Mouse (Mus musculus) urinary bladder, adult 18-20 months (tissue): ENCODE data around the gene Cotl1.

ENCODE experiments used
- DNase-seq, 2 experiments: peaks; one replicate each; pipeline ENCODE4 v3.0.0; 2022; ENCODE audit warnings: low spot score in 2 of 2, mixed read lengths in 2 of 2

Cotl1 gene

GRCm38 (mm10) chr8:119788607-119789381 is 51.5 kb downstream of the Cotl1 start:
- DNase-seq, result no peak

GRCm38 (mm10) chr8:119787341-119787740 is 53.0 kb downstream of the Cotl1 start:
- no peak for DNase-seq

GRCm38 (mm10) chr8:119786871-119787270 is 53.5 kb downstream of the Cotl1 start:
- no peak for DNase-seq

DNA sequence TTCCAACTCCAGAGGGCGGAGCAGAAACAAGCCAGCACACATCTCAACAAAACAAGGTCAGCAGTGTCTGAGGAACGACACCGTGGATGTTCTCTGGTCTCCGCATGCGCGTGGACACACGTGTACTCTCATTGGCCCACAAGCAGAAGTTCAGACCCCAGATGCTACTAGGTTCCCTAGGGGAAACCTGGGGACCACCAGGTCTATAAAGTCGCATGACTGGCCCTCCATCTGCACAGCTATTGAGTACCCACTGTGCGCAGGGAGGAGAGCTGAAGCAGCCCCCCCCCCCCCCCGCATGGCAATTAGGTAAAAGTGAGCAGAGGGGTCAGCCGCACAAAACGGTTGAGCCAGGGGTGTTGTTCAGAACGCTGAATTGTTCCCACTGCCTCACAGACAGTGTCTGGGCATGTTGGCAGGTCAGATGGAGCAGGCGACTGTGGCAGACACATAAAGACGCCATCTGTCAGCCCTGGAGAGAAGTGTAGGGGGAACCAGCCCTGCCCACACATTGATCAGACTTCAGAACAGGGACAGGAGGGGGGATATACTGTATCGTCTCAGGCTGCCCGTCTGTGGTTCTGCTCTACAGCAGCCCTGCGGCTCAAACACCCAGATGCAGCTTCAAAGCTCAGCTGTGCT is 54.5 kb downstream of the Cotl1 start:
- DNase-seq, result no peak

DNA sequence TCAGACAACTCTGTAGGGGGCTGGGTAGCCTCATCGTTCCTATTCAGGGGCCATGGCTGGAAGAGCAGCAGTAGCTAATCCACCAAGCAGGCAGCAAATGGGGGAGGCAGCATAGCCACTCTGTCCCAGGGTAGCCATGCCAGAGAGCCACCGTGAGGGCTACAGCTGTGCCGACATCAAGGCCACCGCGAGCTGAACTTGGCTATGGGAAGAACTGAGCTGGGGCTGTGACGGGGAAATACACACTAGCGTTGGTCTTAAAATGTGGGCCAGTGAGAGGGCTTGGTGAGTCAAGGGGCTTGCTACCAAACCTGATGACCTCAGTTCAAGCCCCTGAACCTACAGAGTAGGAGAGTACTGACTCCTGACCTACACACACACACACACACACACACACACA is 55.7 kb downstream of the Cotl1 start:
- DNase-seq, result no peak

DNA sequence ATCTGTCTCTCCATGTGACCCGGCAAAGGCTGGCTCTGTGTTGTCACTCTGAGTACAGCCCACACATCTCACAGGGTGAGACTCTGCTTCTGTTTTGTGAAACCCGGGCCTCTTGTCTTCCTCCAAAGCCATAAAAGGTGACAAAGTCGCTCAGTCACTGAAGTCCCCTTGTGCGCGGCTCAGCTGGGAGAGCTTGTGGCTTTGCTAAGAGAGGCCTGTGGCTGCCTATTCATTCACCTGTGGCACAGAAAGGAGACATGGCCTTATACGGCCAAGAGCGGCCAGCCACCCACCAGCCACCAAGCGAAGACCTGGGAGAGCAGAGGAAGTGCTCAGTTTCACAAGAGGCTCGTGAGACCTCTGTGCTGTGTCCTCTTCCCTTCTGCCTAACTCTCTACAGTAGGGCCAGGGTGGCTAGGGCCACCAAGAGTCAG is 56.2 kb downstream of the Cotl1 start:
- DNase-seq, result no peak

- DNase-seq, result no peak
These were observed 56.8 kb downstream of the Cotl1 start for GRCm38 (mm10) chr8:119783579-119783978.

GRCm38 (mm10) chr8:119782715-119783114 is 57.6 kb downstream of the Cotl1 start:
- peak; percentile 45 to 62 for DNase-seq

- DNase-seq, result peak in 1 of 2 experiments; percentile 25
These were observed 59.1 kb downstream of the Cotl1 start for GRCm38 (mm10) chr8:119781086-119781840.

- no peak for DNase-seq
These were observed 59.8 kb downstream of the Cotl1 start for GRCm38 (mm10) chr8:119780402-119781049.

- peak; percentile 54 to 65 for DNase-seq
These were observed 61.2 kb downstream of the Cotl1 start for GRCm38 (mm10) chr8:119779013-119779737.

GRCm38 (mm10) chr8:119778263-119778662 is 62.1 kb downstream of the Cotl1 start, which contains the start of gene Tldc1:
TSS of gene Tldc1 (minus strand) at chr8:119778416.
- DNase-seq, result peak; percentile 99 to 100

GRCm38 (mm10) chr8:119777765-119778164 is 62.6 kb downstream of the Cotl1 start:
- no peak for DNase-seq

GRCm38 (mm10) chr8:119776668-119777245 is 63.6 kb downstream of the Cotl1 start:
- no peak for DNase-seq

GRCm38 (mm10) chr8:119765761-119766444 is 74.4 kb downstream of the Cotl1 start:
- no peak for DNase-seq

GRCm38 (mm10) chr8:119765311-119765710 is 75.0 kb downstream of the Cotl1 start:
- DNase-seq, result no peak

DNA sequence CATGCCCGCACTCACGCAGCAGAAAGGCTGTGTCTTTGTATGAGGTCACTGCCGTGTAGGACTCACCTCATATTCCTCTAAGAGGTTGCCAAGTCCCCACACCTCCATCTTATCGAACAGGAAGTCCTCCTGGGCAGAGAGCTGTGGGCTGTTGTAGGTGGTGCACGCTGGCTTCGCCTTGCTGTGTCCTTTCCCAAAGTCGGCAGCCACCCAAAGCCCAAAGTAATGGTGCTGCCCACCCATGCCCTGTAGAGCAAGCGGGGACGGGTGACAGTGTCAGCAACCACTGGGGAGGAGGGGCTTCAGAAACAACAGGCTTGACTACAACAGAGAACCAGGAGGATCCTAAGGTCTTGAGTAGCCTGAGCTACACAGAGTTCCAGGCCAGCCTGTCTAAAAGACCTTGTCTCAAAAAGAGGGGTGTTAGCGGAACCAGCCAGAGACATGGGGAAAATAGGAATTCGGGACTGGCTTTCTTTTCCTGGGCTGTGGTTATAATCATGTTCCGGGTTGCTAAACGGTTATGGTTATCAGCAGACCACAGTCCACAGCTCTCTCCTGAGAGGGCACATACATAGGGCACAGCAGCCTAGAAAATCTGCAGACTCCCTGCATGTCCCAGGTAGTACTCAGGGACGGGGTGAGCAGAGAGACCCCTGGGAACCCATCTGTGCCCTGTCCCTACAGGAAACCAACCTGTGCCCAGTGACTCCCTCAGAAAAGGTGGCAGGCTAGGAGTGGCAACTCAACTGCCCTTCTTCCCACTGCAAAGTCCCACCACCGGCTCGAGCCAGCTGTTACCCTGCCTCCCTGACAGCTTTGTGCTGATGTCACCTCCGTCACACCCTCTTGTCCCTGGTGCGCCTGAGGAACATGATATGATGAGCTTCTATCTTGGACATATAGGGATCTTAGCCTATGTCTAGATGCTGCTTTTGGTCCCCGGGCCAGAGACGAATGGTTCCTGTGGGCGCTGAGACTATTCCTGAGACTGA is 77.8 kb downstream of the Cotl1 start:
- DNase-seq, result no peak

GRCm38 (mm10) chr8:119761692-119762091 is 78.7 kb downstream of the Cotl1 start:
- DNase-seq, result no peak
